ENCODE assay signal across 8 mouse cellular contexts in the genomic region with DNA sequence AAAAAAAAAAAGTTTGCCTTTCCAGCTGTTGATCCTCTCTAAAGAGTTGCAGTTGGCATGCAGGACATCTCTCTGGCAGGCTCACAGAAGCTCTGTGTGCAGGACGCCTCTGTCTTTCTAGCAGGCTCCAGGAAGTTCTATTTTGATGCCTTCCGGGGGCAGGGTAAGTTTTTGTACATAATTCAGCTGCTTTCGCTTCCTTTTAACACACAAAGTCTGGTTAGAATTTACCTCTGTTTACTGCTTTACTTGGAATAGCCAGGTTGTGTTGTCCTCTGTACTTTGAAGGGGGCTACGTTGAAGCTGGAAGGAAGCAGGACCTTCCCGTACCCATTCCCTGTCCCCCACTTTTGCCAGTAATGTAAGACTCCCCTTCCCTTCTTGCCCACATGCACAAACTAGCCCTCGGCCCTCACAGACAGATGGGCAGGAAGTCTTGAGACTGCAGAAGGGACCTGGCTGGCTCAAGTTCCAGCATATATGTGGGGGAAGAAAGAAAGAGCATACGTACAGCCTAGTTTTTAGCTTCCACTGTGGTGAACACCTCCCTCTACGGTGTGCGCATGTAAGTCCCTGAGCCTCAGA.
DNase-seq lines count a peak whose midpoint lies in the region; ATAC-seq and TF ChIP-seq lines count a peak whose summit lies in the region.

No protein-coding gene starts in this region.

- no peak overlapping the region for H3K9ac ChIP-seq in kidney, embryonic 14.5 days (ENCODE audit: low read depth, low read length)
- H3K9ac ChIP-seq in forebrain, postnatal 0 days: no peak overlapping the region

- no peak for TF ChIP-seq CTCF in forebrain, postnatal 0 days (IDR thresholded peaks at IDR 0.05; ENCODE audit: low read depth)

- no peaks in the 10 kb centered on the region for H3K9me3 ChIP-seq in kidney, embryonic 14.5 days (ENCODE audit: control insufficient read depth, low read length)
- no peaks in the 10 kb centered on the region for H3K9me3 ChIP-seq in forebrain, postnatal 0 days (ENCODE audit: low read length)

- no peak overlapping the region for H3K4me3 ChIP-seq in kidney, embryonic 14.5 days (ENCODE audit: low read length)
- H3K4me3 ChIP-seq in macrophage (ENCODE audit: inconsistent target): no peak overlapping the region
- H3K4me3 ChIP-seq in forebrain, postnatal 0 days (ENCODE audit: low read depth, low read length): no peak overlapping the region

- H3K36me3 ChIP-seq in kidney, embryonic 14.5 days (ENCODE audit: control insufficient read depth, insufficient read depth, low read length): no peaks in the 10 kb centered on the region
- H3K36me3 ChIP-seq in macrophage (ENCODE audit: inconsistent target): no peaks in the 10 kb centered on the region
- H3K36me3 ChIP-seq in forebrain, postnatal 0 days (ENCODE audit: insufficient read depth): no peaks in the 10 kb centered on the region

- 0 out of 2 replicates have a peak, but pooled peaks cover 5% of the 10 kb centered on the region for H3K4me1 ChIP-seq in kidney, embryonic 14.5 days (ENCODE audit: control insufficient read depth, insufficient read depth, low read length)
- peaks cover 18% of the 10 kb centered on the region for H3K4me1 ChIP-seq in forebrain, postnatal 0 days (ENCODE audit: insufficient read depth)

- no peak overlapping the region for H3K4me2 ChIP-seq in kidney, embryonic 14.5 days (replicated peaks; ENCODE audit: low read depth, low read length)
- H3K4me2 ChIP-seq in forebrain, postnatal 0 days (ENCODE audit: low read depth): no peak overlapping the region

- DNase-seq in B cell, adult 2 months: peak; percentile 53 to 62
- peak; percentile 61 for DNase-seq in thymus, postnatal 14 days
- DNase-seq in cerebellum, postnatal 4 days (ENCODE audit: low spot score in 2 of 2): no peak
- DNase-seq in forebrain, postnatal 0 days: no peak
- no peak for DNase-seq in layer of hippocampus, adult 18-20 months (ENCODE audit: low spot score in 2 of 2)

- ATAC-seq in common myeloid progenitor, adult 5-6 weeks (replicated peaks; ENCODE audit: low read depth, poor library complexity, severe bottlenecking): peak; percentile 51
- ATAC-seq in kidney, embryonic 14.5 days (ENCODE audit: low FRiP score, low TSS enrichment): no peak
- no peak for ATAC-seq in forebrain, postnatal 0 days

- 64% methylated on average over 9 of the region's 9 CpGs for WGBS in kidney, embryonic 14.5 days
- 24% methylated on average over 9 of the region's 9 CpGs for WGBS in macrophage (ENCODE audit: missing documents)
- WGBS in forebrain, postnatal 0 days: 80% methylated on average over 9 of the region's 9 CpGs

- no peaks in the 10 kb centered on the region for H3K27me3 ChIP-seq in kidney, embryonic 14.5 days (ENCODE audit: control insufficient read depth, insufficient read depth, low read length)
- no peaks in the 10 kb centered on the region; the same call in 1 of the 2 replicates for H3K27me3 ChIP-seq in forebrain, postnatal 0 days (ENCODE audit: insufficient read depth, low read length)

- no peaks in the 10 kb centered on the region for H3K79me2 ChIP-seq in macrophage (ENCODE audit: inconsistent target)

- H3K27ac ChIP-seq in kidney, embryonic 14.5 days (ENCODE audit: low read depth, low read length): 0 out of 2 replicates have a peak overlapping the region, but pooled peaks have one; percentile 11
- H3K27ac ChIP-seq in macrophage: peak overlapping the region; percentile 61
- H3K27ac ChIP-seq in forebrain, postnatal 0 days (ENCODE audit: low read depth, low read length): no peak overlapping the region

Comparison
In these comparisons a context has a peak if more than half of its experiments do, and no peak if none do; other contexts are left out.
1. DNase-seq: peak in B cell, adult 2 months (2 of 2) and thymus, postnatal 14 days (single experiment); none in cerebellum, postnatal 4 days (0 of 2), forebrain, postnatal 0 days (single experiment) and layer of hippocampus, adult 18-20 months (0 of 2).